ENCODE assay signal across 7 mouse cellular contexts in the genomic region with DNA sequence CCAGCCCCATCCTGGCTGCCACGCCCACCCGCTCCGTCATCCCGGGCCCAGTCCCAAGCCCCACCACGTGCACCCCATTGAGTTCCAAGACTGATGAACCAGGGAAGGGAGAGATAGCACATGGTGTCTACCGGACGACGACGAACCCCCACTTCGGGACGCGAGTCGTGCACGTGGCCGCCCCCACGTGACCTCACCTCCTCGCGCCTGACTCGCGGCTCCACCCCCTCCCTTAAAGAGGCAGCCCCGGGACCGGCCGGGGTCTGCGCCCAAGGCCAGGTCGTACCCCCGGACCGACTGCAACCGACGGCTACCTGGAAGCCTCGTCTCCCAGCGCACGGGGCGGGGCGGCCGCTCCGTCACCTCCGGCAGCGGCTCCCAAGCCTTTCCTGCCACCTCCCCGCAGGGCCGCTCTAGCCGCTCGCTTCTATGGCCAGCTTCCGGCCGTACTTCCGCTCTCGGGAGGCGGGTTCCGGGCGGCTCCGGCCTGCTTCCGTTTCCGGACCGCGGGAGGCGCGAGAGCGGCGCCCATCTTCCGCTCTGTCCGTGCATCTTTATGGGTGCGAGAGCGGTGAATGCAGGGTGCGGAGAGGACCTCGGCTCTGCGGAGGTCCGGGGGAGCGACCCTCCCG. TPM values are rescaled to one million over a fixed set of nuclear protein-coding genes. Genes with fewer than 3 reads are reported as not detected.
A peak's percentile ranks its signal among the peaks of the same experiment; 100 is the strongest.
DNase-seq lines count a peak whose midpoint lies in the region; ATAC-seq lines count a peak whose summit lies in the region.

TSS of gene Cops7a (minus strand) at position 451 of the 632 bp plus-strand sequence.

- no peaks in the 10 kb centered on the region for H3K36me3 ChIP-seq in embryonic facial prominence, embryonic 11.5 days (replicated peaks; ENCODE audit: control insufficient read depth, insufficient read depth, low read depth, low read length)
- H3K36me3 ChIP-seq in limb, embryonic 11.5 days (ENCODE audit: control insufficient read depth, insufficient read depth, low read length) = peaks cover 2% of the 10 kb centered on the region; the same call in 1 of the 2 replicates
- peaks cover 23% of the 10 kb centered on the region for H3K36me3 ChIP-seq in midbrain, embryonic 14.5 days (ENCODE audit: control insufficient read depth, insufficient read depth, low read length)

- peak within 1 kb of the TSS; percentile 92 for H3K4me2 ChIP-seq in embryonic facial prominence, embryonic 11.5 days (ENCODE audit: low read depth, low read length)
- H3K4me2 ChIP-seq in limb, embryonic 11.5 days (ENCODE audit: low read depth, severe bottlenecking) = peak within 1 kb of the TSS; percentile 86
- H3K4me2 ChIP-seq in midbrain, embryonic 14.5 days (ENCODE audit: low read length) = peak within 1 kb of the TSS; percentile 97

- H3K4me1 ChIP-seq in embryonic facial prominence, embryonic 11.5 days (ENCODE audit: control insufficient read depth, insufficient read depth, low read length) = no peaks in the 10 kb centered on the region
- H3K4me1 ChIP-seq in limb, embryonic 11.5 days (ENCODE audit: control insufficient read depth, insufficient read depth, low read length) = peaks cover 5% of the 10 kb centered on the region
- H3K4me1 ChIP-seq in midbrain, embryonic 14.5 days (ENCODE audit: control insufficient read depth, insufficient read depth, low read length) = peaks cover 14% of the 10 kb centered on the region

- H3K27me3 ChIP-seq in embryonic facial prominence, embryonic 11.5 days (ENCODE audit: control insufficient read depth, insufficient read depth, low read length) = no peaks in the 10 kb centered on the region
- no peaks in the 10 kb centered on the region for H3K27me3 ChIP-seq in limb, embryonic 11.5 days (ENCODE audit: control insufficient read depth, insufficient read depth, low read length)
- no peaks in the 10 kb centered on the region for H3K27me3 ChIP-seq in midbrain, embryonic 14.5 days (ENCODE audit: control insufficient read depth, insufficient read depth, low read length)

- no peaks in the 10 kb centered on the region for H3K9me3 ChIP-seq in embryonic facial prominence, embryonic 11.5 days (replicated peaks; ENCODE audit: control insufficient read depth, low read length)
- 0 out of 2 replicates have a peak, but pooled peaks cover 7% of the 10 kb centered on the region for H3K9me3 ChIP-seq in limb, embryonic 11.5 days (ENCODE audit: control insufficient read depth, low read length)
- no peaks in the 10 kb centered on the region for H3K9me3 ChIP-seq in midbrain, embryonic 14.5 days (ENCODE audit: control insufficient read depth, low read length)

- H3K27ac ChIP-seq in embryonic facial prominence, embryonic 11.5 days (replicated peaks; ENCODE audit: low read depth, low read length) = peak within 1 kb of the TSS; percentile 82
- peak within 1 kb of the TSS; percentile 70; the same call in 1 of the 2 replicates for H3K27ac ChIP-seq in limb, embryonic 11.5 days (replicated peaks; ENCODE audit: low read depth, low read length)
- H3K27ac ChIP-seq in midbrain, embryonic 14.5 days (replicated peaks; ENCODE audit: low read depth, low read length) = peak within 1 kb of the TSS; percentile 90

- ATAC-seq in embryonic facial prominence, embryonic 11.5 days (replicated peaks; ENCODE audit: insufficient number of reproducible peaks, low FRiP score, low TSS enrichment, low read depth) = peak; percentile 93
- peak; percentile 89 for ATAC-seq in limb, embryonic 11.5 days (ENCODE audit: insufficient number of reproducible peaks, low FRiP score, low TSS enrichment, low read depth)
- ATAC-seq in midbrain, embryonic 14.5 days (ENCODE audit: low FRiP score, low TSS enrichment) = peak; percentile 93

- peak within 1 kb of the TSS; percentile 91 for H3K9ac ChIP-seq in embryonic facial prominence, embryonic 11.5 days (replicated peaks; ENCODE audit: low read length)
- H3K9ac ChIP-seq in limb, embryonic 11.5 days (ENCODE audit: low read length) = peak within 1 kb of the TSS; percentile 95
- H3K9ac ChIP-seq in midbrain, embryonic 14.5 days (replicated peaks; ENCODE audit: low read length) = peak within 1 kb of the TSS; percentile 92

- H3K4me3 ChIP-seq in embryonic facial prominence, embryonic 11.5 days (ENCODE audit: low read depth, low read length) = peak within 1 kb of the TSS; percentile 71
- H3K4me3 ChIP-seq in limb, embryonic 11.5 days (ENCODE audit: low read depth, low read length) = peak within 1 kb of the TSS; percentile 74
- H3K4me3 ChIP-seq in midbrain, embryonic 14.5 days (replicated peaks; ENCODE audit: low read depth, low read length) = peak within 1 kb of the TSS; percentile 81

- WGBS in embryonic facial prominence, embryonic 11.5 days = under 1% methylated on average over 65 of the region's 68 CpGs
- under 1% methylated on average over 68 of the region's 68 CpGs for WGBS in limb, embryonic 11.5 days
- under 1% methylated on average over 68 of the region's 68 CpGs for WGBS in midbrain, embryonic 14.5 days

- DNase-seq in adrenal gland, postnatal 14 days = peak; percentile 99
- DNase-seq in embryonic facial prominence, embryonic 11.5 days (ENCODE audit: low spot score) = peak; percentile 97
- peak; percentile 99 for DNase-seq in heart, adult 11 months
- DNase-seq in kidney, adult 18-20 months = peak; percentile 95
- DNase-seq in limb, embryonic 11.5 days (ENCODE audit: low spot score) = peak; percentile 97
- peak; percentile 97 for DNase-seq in midbrain, embryonic 14.5 days
- peak; percentile 92 to 94 for DNase-seq in spleen, adult 18-20 months

RNA-seq across cellular contexts. Expression of gene Cops7a, which starts in this region (rescaled TPM):
- total RNA-seq in adrenal gland, postnatal 14 days (2021) = 117 and 122 TPM in 2 replicates
- 118 and 125 TPM in 2 replicates for polyA plus RNA-seq in embryonic facial prominence, embryonic 11.5 days (2014; fragmentation: Nextera tagmentation; extraction: Ambion mirVana)
- 126 and 129 TPM in 2 replicates for polyA plus RNA-seq in limb, embryonic 11.5 days (2014; fragmentation: Nextera tagmentation; extraction: Ambion mirVana)
- polyA plus RNA-seq in midbrain, embryonic 14.5 days (2014; fragmentation: Nextera tagmentation; extraction: Ambion mirVana) = 85.6 and 85.9 TPM in 2 replicates

Comparison
In these comparisons a context has a peak if more than half of its experiments do, and no peak if none do; other contexts are left out.
1. Peak in every context shown above with its lines: DNase-seq, ATAC-seq, H3K4me3 ChIP-seq and H3K27ac ChIP-seq.